Mouse (Mus musculus) stomach, postnatal 0 days (tissue): ENCODE results near the gene Skor1.

ENCODE experiments used
- CTCF ChIP-seq: IDR thresholded peaks from 2 replicates; pipeline ENCODE4 v1.5.1; 2016; ENCODE audit warnings: antibody characterized with exemption, low read depth, mild to moderate bottlenecking, moderate library complexity
- EP300 ChIP-seq: optimal IDR thresholded peaks from 2 replicates; pipeline ENCODE3; 2016; ENCODE audit warnings: antibody characterized with exemption

- TF ChIP-seq CTCF = no peak
- TF ChIP-seq EP300 = no peak
Measured at GRCm38 (mm10) chr9:63196114-63196682, 47.4 kb upstream of the Skor1 start.
